Mouse (Mus musculus) B cell, adult 67 days (primary cell): Measurements from ENCODE around the gene Barhl1. TPM values are rescaled to one million over a fixed set of nuclear protein-coding genes. Genes with fewer than 3 reads are reported as not detected.

ENCODE experiments used
- total RNA-seq, 2 experiments: library from RNA; stranded (reverse); gene quantifications; 4 replicates each; pipeline ENCODE4 v1.2.4; 2023

The Barhl1 gene
- not detected for total RNA-seq

GRCm38 (mm10) chr2:28916513-28916865 is at the start of gene Barhl1:
Barhl1 (minus strand) TSS chr2:28916668.

Other genes with a start within 250 kb of the Barhl1 start
- 1 to 10 TPM; 2.6 to 3.2 TPM for gene Spaca9, start 216.9 kb downstream of the Barhl1 start, total RNA-seq
- 1 to 10 TPM in 1 of 2 experiments, under 1 TPM in 1; 0.99 to 1.7 TPM for gene Ak8, start 216.5 kb downstream of the Barhl1 start, total RNA-seq
- gene Gtf3c4, start 76.3 kb downstream of the Barhl1 start, total RNA-seq: 10 to 100 TPM; 16.3 to 18.0 TPM
- gene Ddx31, start 76.3 kb downstream of the Barhl1 start, total RNA-seq: 10 to 100 TPM; 16.2 to 18.3 TPM
- gene Cfap77, start 138.4 kb upstream of the Barhl1 start, total RNA-seq: 1 to 10 TPM in 1 of 2 experiments, not detected in 1; 1.3 TPM
- 10 to 100 TPM; 39.1 to 39.3 TPM for gene Ttf1, start 143.6 kb upstream of the Barhl1 start, total RNA-seq
- gene Setx, start 207.5 kb upstream of the Barhl1 start, total RNA-seq: 10 to 100 TPM; 82.4 to 87.3 TPM